Mouse (Mus musculus): Measurements from ENCODE around the gene Olfr159. TPM values are rescaled to one million over a fixed set of nuclear protein-coding genes. Genes with fewer than 3 reads are reported as not detected.

Olfr159 gene
- total and polyA plus RNA-seq, 3 experiments, result not detected

DNA sequence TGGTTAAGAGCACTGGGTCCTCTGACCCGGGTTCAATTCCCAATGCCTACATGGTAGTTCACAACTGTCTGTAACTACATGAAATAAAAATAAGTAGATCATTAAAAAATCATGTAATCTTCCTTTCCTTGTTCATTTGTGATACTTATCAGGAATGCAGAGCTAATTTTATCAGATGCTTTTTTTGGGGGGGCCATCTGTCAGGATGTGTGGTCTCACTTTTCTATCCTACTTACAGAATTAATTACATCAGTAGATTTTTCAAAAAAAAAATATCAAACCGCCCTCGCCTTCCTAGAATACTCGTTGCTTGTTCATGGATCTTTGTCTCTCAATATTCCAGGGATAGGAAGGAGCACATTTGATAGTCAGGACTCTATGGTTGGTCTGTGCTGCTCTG lies 48.6 kb downstream of the Olfr159 start:
- no peak overlapping the region for H3K27ac ChIP-seq
- no peaks in the 10 kb centered on the region for H3K79me2 ChIP-seq (replicated peaks; ENCODE audit: control insufficient read depth, insufficient read depth, low read length)
- H3K4me1 ChIP-seq (ENCODE audit: control insufficient read depth, insufficient read depth, low read length), result peaks cover 8% of the 10 kb centered on the region
- no peaks in the 10 kb centered on the region for H3K27me3 ChIP-seq (ENCODE audit: control insufficient read depth, insufficient read depth, low read length)
- TF ChIP-seq EP300 (IDR thresholded peaks at IDR 0.05; ENCODE audit: insufficient read depth, low read depth, low read length) (no peak), POLR2A (IDR thresholded peaks at IDR 0.05; ENCODE audit: insufficient read depth, low read depth, low read length) (no peak), CTCF (IDR thresholded peaks at IDR 0.05) (no peak)
- no peak overlapping the region for H3K9ac ChIP-seq (ENCODE audit: low read depth, low read length)
- 89% methylated on average over 4 of the region's 4 CpGs for WGBS
- no peak for DNase-seq
- intact Hi-C loops (cut with DNase I), result loop anchor here (2.0 kb wide), 1 partner anchor 139 kb away; no protein-coding TSS in a partner anchor
- H3K4me3 ChIP-seq, result no peak overlapping the region
- H3K36me3 ChIP-seq (ENCODE audit: control insufficient read depth, insufficient read depth, low read length), result no peaks in the 10 kb centered on the region

- Histone ChIP-seq H3K4me3 (no peak overlapping the region), H3K9ac (ENCODE audit: low read depth, low read length) (no peak overlapping the region), H3K27me3 (ENCODE audit: control insufficient read depth, insufficient read depth, low read length) (no peaks in the 10 kb centered on the region), H3K79me2 (replicated peaks; ENCODE audit: control insufficient read depth, insufficient read depth, low read length) (no peaks in the 10 kb centered on the region), H3K36me3 (ENCODE audit: control insufficient read depth, insufficient read depth, low read length) (no peaks in the 10 kb centered on the region), H3K27ac (peak overlapping the region; percentile 31; the same call in 1 of the 2 replicates), H3K4me1 (ENCODE audit: control insufficient read depth, insufficient read depth, low read length) (peaks cover 2% of the 10 kb centered on the region; the same call in 1 of the 2 replicates)
- TF ChIP-seq POLR2A (IDR thresholded peaks at IDR 0.05; ENCODE audit: insufficient read depth, low read depth, low read length) (no peak), EP300 (IDR thresholded peaks at IDR 0.05; ENCODE audit: insufficient read depth, low read depth, low read length) (no peak), CTCF (IDR thresholded peaks at IDR 0.05) (no peak)
- 22% methylated on average over 15 of the region's 16 CpGs for WGBS
- DNase-seq, result no peak
- intact Hi-C loops (cut with DNase I), result no loop called here
Measured at GRCm38 (mm10) chr4:43720491-43721228, 50.1 kb downstream of the Olfr159 start.

Other genes with a start within 250 kb of the Olfr159 start
- 10 to 100 TPM; 35.4 to 41.2 TPM for gene Tpm2, start 247.2 kb downstream of the Olfr159 start, total RNA-seq (2021)
- 41.8 and 44.9 TPM in 2 replicates for gene Tpm2, start 247.2 kb downstream of the Olfr159 start, polyA plus RNA-seq (2012; rRNA removed)
- gene Creb3, start 208.7 kb downstream of the Olfr159 start, total RNA-seq (2021), result 10 to 100 TPM; 44.0 to 46.5 TPM
- 29.8 and 36.8 TPM in 2 replicates for gene Creb3, start 208.7 kb downstream of the Olfr159 start, polyA plus RNA-seq (2012; rRNA removed)
- gene Tln1, start 208.3 kb downstream of the Olfr159 start, total RNA-seq (2021), result 100 to 1,000 TPM; 105 to 109 TPM
- gene Tln1, start 208.3 kb downstream of the Olfr159 start, polyA plus RNA-seq (2012; rRNA removed), result 53.1 and 67.0 TPM in 2 replicates
- 10 to 100 TPM; 29.4 to 31.7 TPM for gene Rgp1, start 192.3 kb downstream of the Olfr159 start, total RNA-seq (2021)
- 38.1 and 47.5 TPM in 2 replicates for gene Rgp1, start 192.3 kb downstream of the Olfr159 start, polyA plus RNA-seq (2012; rRNA removed)
- 10 to 100 TPM; 11.5 to 13.2 TPM for gene Gba2, start 192.1 kb downstream of the Olfr159 start, total RNA-seq (2021)
- 18.2 and 27.4 TPM in 2 replicates for gene Gba2, start 192.1 kb downstream of the Olfr159 start, polyA plus RNA-seq (2012; rRNA removed)
- under 1 TPM; 0.52 to 0.57 TPM for gene Msmp, start 186.5 kb downstream of the Olfr159 start, total RNA-seq (2021)
- gene Msmp, start 186.5 kb downstream of the Olfr159 start, polyA plus RNA-seq (2012; rRNA removed), result 0.62 and 0.67 TPM in 2 replicates
- gene Npr2, start 139.1 kb downstream of the Olfr159 start, total RNA-seq (2021), result 10 to 100 TPM; 35.9 to 43.4 TPM
- gene Npr2, start 139.1 kb downstream of the Olfr159 start, polyA plus RNA-seq (2012; rRNA removed), result 57.0 and 63.0 TPM in 2 replicates
- under 1 TPM in 1 of 2 experiments, not detected in 1; 0.29 TPM for gene Spag8, start 117.4 kb downstream of the Olfr159 start, total RNA-seq (2021)
- gene Spag8, start 117.4 kb downstream of the Olfr159 start, polyA plus RNA-seq (2012; rRNA removed), result 0.44 and 2.0 TPM in 2 replicates
- 100 to 1,000 TPM; 143 to 155 TPM for gene Hint2, start 114.5 kb downstream of the Olfr159 start, total RNA-seq (2021)
- 165 and 201 TPM in 2 replicates for gene Hint2, start 114.5 kb downstream of the Olfr159 start, polyA plus RNA-seq (2012; rRNA removed)
- 10 to 100 TPM; 17.9 to 18.2 TPM for gene Tmem8b, start 102.0 kb downstream of the Olfr159 start, total RNA-seq (2021)
- gene Tmem8b, start 102.0 kb downstream of the Olfr159 start, polyA plus RNA-seq (2012; rRNA removed), result 21.1 and 22.2 TPM in 2 replicates
- gene Fam221b, start 101.9 kb downstream of the Olfr159 start, total RNA-seq (2021), result under 1 TPM; 0.16 to 0.43 TPM
- 0.18 and 0.35 TPM in 2 replicates for gene Fam221b, start 101.9 kb downstream of the Olfr159 start, polyA plus RNA-seq (2012; rRNA removed)
- not detected for gene Olfr70, start 70.2 kb downstream of the Olfr159 start, total RNA-seq (2021)
- gene Olfr70, start 70.2 kb downstream of the Olfr159 start, polyA plus RNA-seq (2012; rRNA removed), result not detected in 2 replicates
- gene Olfr71, start 60.8 kb downstream of the Olfr159 start, total RNA-seq (2021), result not detected
- not detected in 2 replicates for gene Olfr71, start 60.8 kb downstream of the Olfr159 start, polyA plus RNA-seq (2012; rRNA removed)
- 1 to 10 TPM; 4.0 to 4.7 TPM for gene Hrct1, start 43.8 kb downstream of the Olfr159 start, total RNA-seq (2021)
- 8.8 and 10.7 TPM in 2 replicates for gene Hrct1, start 43.8 kb downstream of the Olfr159 start, polyA plus RNA-seq (2012; rRNA removed)
- 1 to 10 TPM; 4.4 to 4.8 TPM for gene Spaar, start 41.0 kb downstream of the Olfr159 start, total RNA-seq (2021)
- gene Spaar, start 41.0 kb downstream of the Olfr159 start, polyA plus RNA-seq (2012; rRNA removed), result 5.2 and 7.8 TPM in 2 replicates
- gene Olfr156, start 52.9 kb upstream of the Olfr159 start, total RNA-seq (2021), result not detected
- gene Olfr156, start 52.9 kb upstream of the Olfr159 start, polyA plus RNA-seq (2012; rRNA removed), result not detected in 2 replicates
- not detected for gene Olfr157, start 69.2 kb upstream of the Olfr159 start, total RNA-seq (2021)
- not detected in 2 replicates for gene Olfr157, start 69.2 kb upstream of the Olfr159 start, polyA plus RNA-seq (2012; rRNA removed)
- gene Olfr155, start 80.6 kb upstream of the Olfr159 start, total RNA-seq (2021), result not detected
- gene Olfr155, start 80.6 kb upstream of the Olfr159 start, polyA plus RNA-seq (2012; rRNA removed), result not detected in 2 replicates
- gene Reck, start 104.5 kb upstream of the Olfr159 start, total RNA-seq (2021), result 1 to 10 TPM; 5.4 to 5.6 TPM
- 6.4 and 9.0 TPM in 2 replicates for gene Reck, start 104.5 kb upstream of the Olfr159 start, polyA plus RNA-seq (2012; rRNA removed)
- gene Glipr2, start 186.4 kb upstream of the Olfr159 start, total RNA-seq (2021), result 1 to 10 TPM; 2.1 to 5.3 TPM
- 5.2 and 6.9 TPM in 2 replicates for gene Glipr2, start 186.4 kb upstream of the Olfr159 start, polyA plus RNA-seq (2012; rRNA removed)
- not detected for gene Ccin, start 212.5 kb upstream of the Olfr159 start, total RNA-seq (2021)
- 0.15 and 0.16 TPM in 2 replicates for gene Ccin, start 212.5 kb upstream of the Olfr159 start, polyA plus RNA-seq (2012; rRNA removed)
- 10 to 100 TPM; 75.8 to 78.6 TPM for gene Clta, start 233.4 kb upstream of the Olfr159 start, total RNA-seq (2021)
- gene Clta, start 233.4 kb upstream of the Olfr159 start, polyA plus RNA-seq (2012; rRNA removed), result 64.6 and 68.4 TPM in 2 replicates